12 mouse cellular contexts compared by ENCODE assay signal in the genomic region with DNA sequence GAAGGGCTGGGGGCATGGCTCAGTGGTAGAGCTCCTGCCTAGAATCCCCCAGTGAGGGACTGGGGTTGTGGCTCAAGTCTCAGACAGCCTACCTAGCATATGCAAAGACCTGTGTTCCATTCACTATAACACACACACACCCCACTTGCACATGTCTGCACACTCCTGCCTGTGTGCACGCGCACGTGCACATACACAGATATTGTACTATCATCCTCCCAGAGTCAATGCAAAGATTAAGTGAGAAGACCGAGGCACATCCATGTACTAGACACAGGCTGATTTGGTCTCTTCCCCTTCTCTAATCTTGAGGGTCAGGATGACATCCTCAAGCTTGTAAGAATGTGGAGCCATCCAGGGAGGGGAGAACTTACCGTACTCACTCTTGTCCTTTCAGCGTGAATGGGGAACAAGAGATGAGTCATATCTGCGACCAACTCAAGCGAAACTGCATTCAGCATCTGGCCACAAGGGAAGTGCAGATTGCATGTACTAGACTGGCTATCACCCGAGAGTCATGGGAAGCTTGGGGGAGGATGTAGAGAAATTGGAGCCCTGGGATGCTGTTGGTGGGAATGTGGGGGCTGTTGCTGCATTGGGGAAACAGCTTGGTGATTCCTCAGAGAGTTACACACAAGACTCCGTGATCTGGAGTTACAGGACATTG. TPM values are rescaled to one million over a fixed set of nuclear protein-coding genes. Genes with fewer than 3 reads are reported as not detected.
DNase-seq lines count a peak whose midpoint lies in the region; ATAC-seq and TF ChIP-seq lines count a peak whose summit lies in the region.
"Had no signal": no experiment of that assay in that cellular context is flagged by ENCODE, and none has a peak within 500 bp of the region (broad histone marks: within the 10 kb centered on the region; RNA-seq: fewer than 3 reads in every experiment).

No protein-coding gene starts in this region.

- H3K79me2 ChIP-seq in heart, adult 2 months (replicated peaks; ENCODE audit: control insufficient read depth, insufficient read depth, low read length): no peaks in the 10 kb centered on the region

- ATAC-seq in heart, embryonic 12.5 days (ENCODE audit: insufficient number of reproducible peaks, low FRiP score): no peak
- peak; percentile 33 for ATAC-seq in heart, postnatal 0 days (ENCODE audit: insufficient read depth, low read depth)
- peak; percentile 43; the same call in 1 of the 2 replicates for ATAC-seq in neutrophil, adult 5-6 weeks (ENCODE audit: extremely low read depth, insufficient number of reproducible peaks, low FRiP score, poor library complexity, severe bottlenecking)

- DNase-seq in heart, adult 2 months: no peak
- DNase-seq in lung, postnatal 25 days (ENCODE audit: low spot score): peak; percentile 41
- no peak for DNase-seq in lung, adult 2 months
- peak; percentile 40 for DNase-seq in heart, postnatal 0 days (ENCODE audit: low spot score)
- DNase-seq in testis, postnatal 10 days (ENCODE audit: low spot score): no peak
- DNase-seq in neural tube, embryonic 10.5 days (ENCODE audit: extremely low spot score, low spot score): no peak
- DNase-seq: cerebellum, postnatal 10 days; thymus, adult 2 months had no signal

- peaks cover 7% of the 10 kb centered on the region for H3K4me1 ChIP-seq in heart, adult 2 months (ENCODE audit: control insufficient read depth, insufficient read depth, low read length)
- H3K4me1 ChIP-seq in heart, embryonic 12.5 days (replicated peaks): 0 out of 2 replicates have a peak, but pooled peaks cover 2% of the 10 kb centered on the region
- peaks cover 1% of the 10 kb centered on the region for H3K4me1 ChIP-seq in lung, adult 2 months (ENCODE audit: control insufficient read depth, insufficient read depth, low read length)
- no peaks in the 10 kb centered on the region for H3K4me1 ChIP-seq in heart, postnatal 0 days (ENCODE audit: control insufficient read depth, insufficient read depth)
- H3K4me1 ChIP-seq: hindbrain, embryonic 12.5 days had no signal

- TF ChIP-seq POLR2A in heart, adult 2 months (IDR thresholded peaks at IDR 0.05; ENCODE audit: insufficient read depth, low read depth, low read length): no peak
- TF ChIP-seq POLR2A in lung, adult 2 months (IDR thresholded peaks at IDR 0.05; ENCODE audit: borderline replicate concordance, extremely low read depth, low read depth, low read length): no peak

- H3K9ac ChIP-seq in heart, adult 2 months (ENCODE audit: low read depth, low read length): no peak overlapping the region
- H3K9ac ChIP-seq in heart, embryonic 12.5 days: no peak overlapping the region
- H3K9ac ChIP-seq in heart, postnatal 0 days (replicated peaks; ENCODE audit: low read depth, low read length): no peak overlapping the region
- H3K9ac ChIP-seq: hindbrain, embryonic 12.5 days had no signal

- H3K36me3 ChIP-seq in heart, adult 2 months (ENCODE audit: control insufficient read depth, insufficient read depth, low read length): no peaks in the 10 kb centered on the region
- 0 out of 2 replicates have a peak, but pooled peaks cover 2% of the 10 kb centered on the region for H3K36me3 ChIP-seq in heart, embryonic 12.5 days
- H3K36me3 ChIP-seq in heart, postnatal 0 days (replicated peaks; ENCODE audit: control insufficient read depth, insufficient read depth, low read length): no peaks in the 10 kb centered on the region
- H3K36me3 ChIP-seq: hindbrain, embryonic 12.5 days had no signal

- no peak overlapping the region for H3K4me3 ChIP-seq in heart, adult 2 months
- H3K4me3 ChIP-seq in heart, embryonic 12.5 days: no peak overlapping the region
- no peak overlapping the region for H3K4me3 ChIP-seq in lung, adult 2 months (replicated peaks; ENCODE audit: extremely low read depth, low read depth, low read length)
- no peak overlapping the region for H3K4me3 ChIP-seq in heart, postnatal 0 days (ENCODE audit: low read depth, low read length)
- H3K4me3 ChIP-seq: hindbrain, embryonic 12.5 days; layer of hippocampus, adult 2 months had no signal

- intact Hi-C loops in heart, adult 2 months (cut with DNase I): no loop called here

- no peak for TF ChIP-seq EP300 in heart, adult 2 months (IDR thresholded peaks at IDR 0.05; ENCODE audit: insufficient read depth, low read depth, low read length)
- no peak for TF ChIP-seq EP300 in heart, postnatal 0 days (IDR thresholded peaks at IDR 0.05; ENCODE audit: low read depth)

- no peak overlapping the region for H3K27ac ChIP-seq in heart, adult 2 months
- H3K27ac ChIP-seq in heart, embryonic 12.5 days (ENCODE audit: poor library complexity, severe bottlenecking): no peak overlapping the region
- H3K27ac ChIP-seq in heart, postnatal 0 days (ENCODE audit: low read depth): peak overlapping the region; percentile 41
- H3K27ac ChIP-seq: hindbrain, embryonic 12.5 days; layer of hippocampus, adult 2 months had no signal

- peak; percentile 10; the same call in 1 of the 2 replicates for TF ChIP-seq CTCF in heart, adult 2 months (IDR thresholded peaks at IDR 0.05)
- no peak for TF ChIP-seq CTCF in lung, adult 2 months (IDR thresholded peaks at IDR 0.05; ENCODE audit: insufficient read depth, low read length)
- no peak for TF ChIP-seq CTCF in heart, postnatal 0 days (IDR thresholded peaks at IDR 0.05; ENCODE audit: low read depth)

- H3K9me3 ChIP-seq in heart, embryonic 12.5 days (replicated peaks): no peaks in the 10 kb centered on the region
- H3K9me3 ChIP-seq in heart, postnatal 0 days (replicated peaks; ENCODE audit: control insufficient read depth, low read length): no peaks in the 10 kb centered on the region
- H3K9me3 ChIP-seq: hindbrain, embryonic 12.5 days had no signal

- no peak overlapping the region for H3K4me2 ChIP-seq in heart, embryonic 12.5 days
- no peak overlapping the region for H3K4me2 ChIP-seq in heart, postnatal 0 days (ENCODE audit: low read depth, low read length)
- H3K4me2 ChIP-seq: hindbrain, embryonic 12.5 days had no signal

- no peaks in the 10 kb centered on the region for H3K27me3 ChIP-seq in heart, adult 2 months (ENCODE audit: control insufficient read depth, insufficient read depth, low read length)
- no peaks in the 10 kb centered on the region for H3K27me3 ChIP-seq in heart, embryonic 12.5 days (replicated peaks)
- no peaks in the 10 kb centered on the region for H3K27me3 ChIP-seq in heart, postnatal 0 days (ENCODE audit: control insufficient read depth, insufficient read depth, low read length)
- H3K27me3 ChIP-seq: hindbrain, embryonic 12.5 days had no signal

- 57% methylated on average over 10 of the region's 10 CpGs for WGBS in heart, adult 2 months
- WGBS in heart, embryonic 12.5 days: 73% methylated on average over 10 of the region's 10 CpGs
- WGBS in lung, adult 2 months: 74% methylated on average over 10 of the region's 10 CpGs
- 67% methylated on average over 10 of the region's 10 CpGs for WGBS in heart, postnatal 0 days

RNA-seq across cellular contexts. Expression of gene Cyth3, which starts 42.6 kb away (rescaled TPM):
- 10 to 100 TPM; 26.1 to 44.6 TPM for total RNA-seq in heart, adult 2 months (2021)
- polyA plus RNA-seq in heart, adult 2 months (2012; rRNA removed): 25.1 and 39.2 TPM in 2 replicates
- 41.8 and 41.9 TPM in 2 replicates for polyA plus RNA-seq in heart, embryonic 12.5 days (2016; fragmentation: Nextera tagmentation; extraction: Ambion mirVana)
- 123 and 152 TPM in 2 replicates for polyA plus RNA-seq in lung, adult 2 months (2012; rRNA removed)
- 84.1 and 115 TPM in 2 replicates for total RNA-seq in heart, postnatal 0 days (2014; rRNA removed; ENCODE audit: low replicate concordance)
- polyA plus RNA-seq in heart, postnatal 0 days (2015; fragmentation: Nextera tagmentation; extraction: Ambion mirVana): 42.8 and 45.2 TPM in 2 replicates
- total RNA-seq in neutrophil, adult 5-6 weeks (2017): 10.2 and 11.3 TPM in 2 replicates

RNA-seq across cellular contexts. Expression of gene Rac1, which starts 51.8 kb away (rescaled TPM):
- total RNA-seq in heart, adult 2 months (2021): 100 to 1,000 TPM; 219 to 231 TPM
- 204 and 351 TPM in 2 replicates for polyA plus RNA-seq in heart, adult 2 months (2012; rRNA removed)
- 401 and 418 TPM in 2 replicates for polyA plus RNA-seq in heart, embryonic 12.5 days (2016; fragmentation: Nextera tagmentation; extraction: Ambion mirVana)
- polyA plus RNA-seq in lung, adult 2 months (2012; rRNA removed): 228 and 400 TPM in 2 replicates
- total RNA-seq in heart, postnatal 0 days (2014; rRNA removed; ENCODE audit: low replicate concordance): 135 and 194 TPM in 2 replicates
- polyA plus RNA-seq in heart, postnatal 0 days (2015; fragmentation: Nextera tagmentation; extraction: Ambion mirVana): 241 and 249 TPM in 2 replicates
- total RNA-seq in neutrophil, adult 5-6 weeks (2017): 154 and 187 TPM in 2 replicates

Comparison
In these comparisons a context has a peak if more than half of its experiments do, and no peak if none do; other contexts are left out.
1. DNase-seq: peak in lung, postnatal 25 days (single experiment) and heart, postnatal 0 days (single experiment); none in heart, adult 2 months (0 of 2), lung, adult 2 months (single experiment), testis, postnatal 10 days (single experiment) and neural tube, embryonic 10.5 days (single experiment).